Mouse (Mus musculus): ENCODE data around the gene Prdm10. TPM values are rescaled to one million over a fixed set of nuclear protein-coding genes. Genes with fewer than 3 reads are reported as not detected.
A peak's percentile ranks its signal among the peaks of the same experiment; 100 is the strongest.

The Prdm10 gene
- polyA plus RNA-seq, 1 experiment from 2014 or later, result 7.9 TPM

DNA sequence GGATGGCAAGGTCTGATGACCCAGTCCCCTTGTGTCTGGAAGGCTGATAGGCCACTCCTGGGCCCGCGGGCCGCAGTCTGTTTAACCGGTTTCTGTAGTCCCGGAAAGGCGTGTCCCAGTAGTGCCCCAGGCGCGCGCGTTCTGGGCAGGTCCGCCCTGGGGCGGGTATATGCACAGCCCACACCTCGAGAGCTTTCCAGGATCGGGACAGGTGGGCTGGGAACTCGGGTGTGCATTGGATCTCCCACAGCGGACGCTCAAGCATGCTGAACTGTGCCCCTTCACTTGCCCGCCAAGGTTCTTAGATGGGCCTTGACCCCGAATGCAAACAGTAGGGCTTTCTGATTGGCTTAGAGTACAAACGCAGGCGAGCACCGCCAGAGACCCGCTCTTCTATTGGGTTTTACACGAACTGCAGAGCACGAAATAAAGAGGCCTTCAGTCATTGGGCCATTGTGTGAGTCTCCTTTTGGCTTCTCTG is 413 bp upstream of the Prdm10 start:
- ATAC-seq (ENCODE audit: low FRiP score) (peak; percentile 86), DNase-seq (ENCODE audit: low spot score, missing footprints) (peak; percentile 98)
- no peaks in the 10 kb centered on the region for H3K36me3 ChIP-seq (ENCODE audit: control insufficient read depth, insufficient read depth, low read length)
- H3K27me3 ChIP-seq (ENCODE audit: control insufficient read depth, insufficient read depth, low read length), result no peaks in the 10 kb centered on the region
- peak overlapping the region; percentile 99 for H3K9ac ChIP-seq (ENCODE audit: low read length)
- peak overlapping the region; percentile 62 for H3K4me2 ChIP-seq
- peaks cover 17% of the 10 kb centered on the region for H3K4me1 ChIP-seq (ENCODE audit: control insufficient read depth, insufficient read depth, low read length)
- peak overlapping the region; percentile 99 for H3K27ac ChIP-seq (ENCODE audit: low read depth, low read length)
- under 1% methylated on average over 25 of the region's 25 CpGs for WGBS
- H3K9me3 ChIP-seq (ENCODE audit: control insufficient read depth, low read length), result no peaks in the 10 kb centered on the region
- peak overlapping the region; percentile 91 for H3K4me3 ChIP-seq (ENCODE audit: low read depth, low read length)

DNA sequence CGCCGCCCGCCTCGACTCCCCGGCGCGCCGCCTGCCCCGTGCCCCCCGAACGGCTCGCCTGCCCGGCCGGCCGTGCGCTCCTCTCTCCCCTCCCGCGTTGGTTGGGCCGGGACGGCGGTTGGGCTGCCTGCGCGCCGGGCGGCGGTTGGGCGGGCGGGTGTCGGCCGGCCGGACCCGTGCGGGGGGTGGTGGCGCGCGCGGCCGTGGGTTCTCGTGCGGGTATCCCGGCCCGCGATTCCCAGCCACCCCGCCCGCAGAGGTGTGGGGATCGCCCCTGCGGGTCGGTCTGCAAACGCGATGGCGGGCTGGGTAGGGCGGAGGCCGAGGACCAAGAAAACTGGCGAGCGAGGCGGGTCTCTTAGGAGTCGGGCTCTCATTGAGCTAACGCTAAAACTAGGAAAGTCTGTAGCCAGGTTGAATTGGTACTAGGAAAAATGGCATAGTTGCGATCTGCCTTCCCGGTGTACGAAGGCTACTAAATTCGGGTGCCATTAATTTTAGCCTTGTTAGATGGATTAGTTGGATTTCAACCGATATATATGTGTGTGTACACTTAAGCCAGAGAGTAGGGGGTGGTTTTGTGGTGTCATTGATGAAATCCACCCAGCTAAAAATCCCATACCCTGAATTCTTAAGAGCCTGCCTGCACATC is 799 bp downstream of the Prdm10 start:
- peak; percentile 97 for DNase-seq (ENCODE audit: low spot score, missing footprints)
- no peaks in the 10 kb centered on the region for H3K36me3 ChIP-seq (ENCODE audit: control insufficient read depth, insufficient read depth, low read length)
- peak; percentile 55 for ATAC-seq (ENCODE audit: low FRiP score)
- peak overlapping the region; percentile 62 for H3K4me2 ChIP-seq
- WGBS, result 0% methylated on average over 58 of the region's 63 CpGs
- peak overlapping the region; percentile 91 for H3K4me3 ChIP-seq (ENCODE audit: low read depth, low read length)
- peak overlapping the region; percentile 99 for H3K27ac ChIP-seq (ENCODE audit: low read depth, low read length)
- H3K27me3 ChIP-seq (ENCODE audit: control insufficient read depth, insufficient read depth, low read length), result no peaks in the 10 kb centered on the region
- peak overlapping the region; percentile 99 for H3K9ac ChIP-seq (ENCODE audit: low read length)
- no peaks in the 10 kb centered on the region for H3K9me3 ChIP-seq (ENCODE audit: control insufficient read depth, low read length)
- H3K4me1 ChIP-seq (ENCODE audit: control insufficient read depth, insufficient read depth, low read length), result peaks cover 17% of the 10 kb centered on the region

DNA sequence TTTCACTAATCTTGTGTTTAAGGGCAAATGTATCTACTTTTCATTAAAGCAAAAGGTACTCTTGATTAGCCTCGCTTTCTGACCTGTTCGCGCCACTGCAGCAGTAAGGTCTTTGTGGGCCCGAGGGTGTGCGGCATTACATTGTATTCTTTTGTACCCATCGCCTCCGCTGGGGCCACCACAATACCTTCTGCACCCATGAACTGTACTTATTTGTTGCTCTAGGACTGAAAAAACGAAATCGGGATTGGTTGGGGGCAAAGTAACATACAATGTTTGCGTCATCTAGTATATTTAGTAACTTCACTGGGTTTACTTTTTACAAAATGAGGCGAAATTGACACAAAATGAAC is 1.3 kb downstream of the Prdm10 start:
- ATAC-seq (ENCODE audit: low FRiP score), result no peak
- peak overlapping the region; percentile 91 for H3K4me3 ChIP-seq (ENCODE audit: low read depth, low read length)
- H3K9ac ChIP-seq (ENCODE audit: low read length), result peak overlapping the region; percentile 99
- H3K36me3 ChIP-seq (ENCODE audit: control insufficient read depth, insufficient read depth, low read length), result no peaks in the 10 kb centered on the region
- peaks cover 17% of the 10 kb centered on the region for H3K4me1 ChIP-seq (ENCODE audit: control insufficient read depth, insufficient read depth, low read length)
- WGBS, result 5% methylated on average over 11 of the region's 11 CpGs
- DNase-seq (ENCODE audit: low spot score, missing footprints), result peak; percentile 97
- H3K4me2 ChIP-seq, result peak overlapping the region; percentile 62
- H3K9me3 ChIP-seq (ENCODE audit: control insufficient read depth, low read length), result no peaks in the 10 kb centered on the region
- H3K27ac ChIP-seq (ENCODE audit: low read depth, low read length), result peak overlapping the region; percentile 99
- no peaks in the 10 kb centered on the region for H3K27me3 ChIP-seq (ENCODE audit: control insufficient read depth, insufficient read depth, low read length)

DNA sequence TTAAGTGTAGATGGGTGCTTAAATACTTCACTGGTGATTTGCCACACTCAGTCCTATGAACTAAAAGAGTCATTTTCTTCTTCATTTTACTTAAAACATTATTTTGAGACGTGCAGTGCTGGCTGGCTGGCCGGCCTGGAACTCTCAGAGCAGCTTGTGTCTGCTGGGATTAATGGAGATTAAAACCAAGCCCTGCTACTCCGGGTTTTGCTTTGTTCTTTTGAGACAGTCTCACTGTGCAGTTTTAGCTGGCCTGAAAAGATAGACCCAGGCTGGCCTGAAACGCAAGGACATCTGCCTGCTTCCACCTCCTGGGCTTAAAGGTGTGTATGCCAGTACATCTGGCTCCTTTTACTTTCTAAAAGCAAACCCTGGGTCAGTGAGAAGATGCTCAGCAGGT is 2.2 kb downstream of the Prdm10 start:
- Histone ChIP-seq H3K4me3 (ENCODE audit: low read depth, low read length) (peak overlapping the region; percentile 91), H3K4me1 (ENCODE audit: control insufficient read depth, insufficient read depth, low read length) (peaks cover 17% of the 10 kb centered on the region)
- peak; percentile 90 for DNase-seq (ENCODE audit: low spot score, missing footprints)

DNA sequence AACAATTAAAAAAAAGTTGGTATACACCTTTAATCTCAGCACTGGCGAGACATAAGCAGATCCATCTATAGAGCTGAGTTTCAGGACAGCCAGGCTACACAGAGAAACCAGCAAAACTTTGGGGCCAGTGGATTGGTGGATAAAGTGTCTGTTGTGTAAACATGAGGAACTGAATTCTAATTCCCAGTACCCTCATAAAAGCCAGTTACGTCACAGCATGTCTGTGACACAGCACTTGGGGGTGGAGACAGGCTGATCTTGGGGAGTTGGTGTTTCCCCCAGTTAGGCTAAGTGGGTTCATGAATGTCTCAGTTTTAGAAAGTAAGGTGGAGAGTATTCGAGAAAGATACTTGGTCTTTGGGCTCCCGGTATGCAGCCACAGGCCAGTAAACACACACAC is 2.7 kb downstream of the Prdm10 start:
- ATAC-seq (ENCODE audit: low FRiP score) (no peak), DNase-seq (ENCODE audit: low spot score, missing footprints) (peak; percentile 85)
- H3K36me3 ChIP-seq (ENCODE audit: control insufficient read depth, insufficient read depth, low read length), result no peaks in the 10 kb centered on the region
- peaks cover 17% of the 10 kb centered on the region for H3K4me1 ChIP-seq (ENCODE audit: control insufficient read depth, insufficient read depth, low read length)
- peak overlapping the region; percentile 99 for H3K9ac ChIP-seq (ENCODE audit: low read length)
- WGBS, result 74% methylated on average over 4 of the region's 4 CpGs
- H3K4me2 ChIP-seq, result peak overlapping the region; percentile 62; the same call in 1 of the 2 replicates
- no peaks in the 10 kb centered on the region for H3K9me3 ChIP-seq (ENCODE audit: control insufficient read depth, low read length)
- no peaks in the 10 kb centered on the region for H3K27me3 ChIP-seq (ENCODE audit: control insufficient read depth, insufficient read depth, low read length)
- no peak overlapping the region for H3K4me3 ChIP-seq (ENCODE audit: low read depth, low read length)
- peak overlapping the region; percentile 83 for H3K27ac ChIP-seq (ENCODE audit: low read depth, low read length)

More for the DNA sequence above, 2.2 kb downstream of the Prdm10 start:
- Histone ChIP-seq H3K36me3 (ENCODE audit: control insufficient read depth, insufficient read depth, low read length) (no peaks in the 10 kb centered on the region), H3K4me2 (peak overlapping the region; percentile 62), H3K27ac (ENCODE audit: low read depth, low read length) (peak overlapping the region; percentile 83), H3K27me3 (ENCODE audit: control insufficient read depth, insufficient read depth, low read length) (no peaks in the 10 kb centered on the region), H3K9me3 (ENCODE audit: control insufficient read depth, low read length) (no peaks in the 10 kb centered on the region), H3K9ac (ENCODE audit: low read length) (peak overlapping the region; percentile 99)
- 6% methylated on average over 4 of the region's 4 CpGs for WGBS
- ATAC-seq (ENCODE audit: low FRiP score), result no peak

DNA sequence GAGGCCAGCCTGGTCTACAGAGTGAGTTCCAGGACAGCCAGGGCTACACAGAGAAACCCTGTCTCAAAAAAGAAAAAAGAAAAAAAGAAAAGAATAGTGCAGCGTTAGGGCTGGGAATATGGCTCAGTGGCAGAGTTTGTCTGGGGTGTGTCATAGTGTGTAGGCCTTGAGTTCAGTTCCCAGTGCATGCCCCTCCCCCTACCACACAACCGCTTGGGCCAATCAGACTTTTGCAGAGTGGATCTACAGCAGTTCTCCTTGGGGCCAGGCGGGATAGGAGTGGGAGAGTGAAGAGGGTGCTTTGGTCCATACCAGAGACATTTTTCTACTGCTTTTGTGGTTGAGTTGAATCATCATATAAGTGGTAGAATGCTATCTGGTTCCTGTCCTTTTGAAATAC is 3.6 kb downstream of the Prdm10 start:
- Histone ChIP-seq H3K27ac (ENCODE audit: low read depth, low read length) (no peak overlapping the region), H3K27me3 (ENCODE audit: control insufficient read depth, insufficient read depth, low read length) (no peaks in the 10 kb centered on the region), H3K4me1 (ENCODE audit: control insufficient read depth, insufficient read depth, low read length) (peaks cover 17% of the 10 kb centered on the region), H3K9ac (ENCODE audit: low read length) (no peak overlapping the region), H3K36me3 (ENCODE audit: control insufficient read depth, insufficient read depth, low read length) (no peaks in the 10 kb centered on the region), H3K9me3 (ENCODE audit: control insufficient read depth, low read length) (no peaks in the 10 kb centered on the region), H3K4me3 (ENCODE audit: low read depth, low read length) (no peak overlapping the region), H3K4me2 (no peak overlapping the region)
- DNase-seq (ENCODE audit: low spot score, missing footprints) (no peak), ATAC-seq (ENCODE audit: low FRiP score) (no peak)
- 91% methylated on average over 3 of the region's 3 CpGs for WGBS

DNA sequence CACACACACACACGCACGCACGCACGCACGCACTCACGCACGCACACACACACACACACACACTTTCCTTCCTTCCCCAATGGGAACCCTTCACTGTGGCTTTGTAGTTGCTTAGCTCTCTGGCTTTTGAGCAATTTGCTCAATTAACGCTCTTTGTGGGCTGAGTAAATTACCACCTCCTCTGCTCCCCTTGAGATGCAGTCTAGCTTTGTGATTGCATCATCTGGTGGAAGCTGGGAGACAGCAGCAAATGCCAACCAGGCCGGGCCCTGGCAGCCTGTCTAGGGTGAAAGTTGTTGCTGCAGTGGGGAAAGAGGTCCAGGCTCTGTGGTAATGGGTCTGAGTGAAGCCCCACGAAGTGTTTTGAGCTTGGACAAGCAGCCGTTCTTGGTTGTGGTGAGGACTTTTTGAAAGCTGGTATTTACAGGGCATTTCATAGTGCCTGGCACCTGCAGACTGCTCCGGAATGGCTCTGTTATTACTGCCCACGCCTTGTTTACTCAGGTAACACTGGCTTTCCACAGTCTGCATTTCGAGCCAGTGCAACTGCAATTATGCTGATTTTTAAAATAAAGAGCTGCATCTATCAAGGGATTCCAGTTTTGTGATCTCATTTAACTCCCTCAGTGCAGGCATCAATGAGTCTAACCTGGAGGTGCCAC is 10.0 kb downstream of the Prdm10 start:
- Histone ChIP-seq H3K4me1 (ENCODE audit: control insufficient read depth, insufficient read depth, low read length) (no peaks in the 10 kb centered on the region), H3K27me3 (ENCODE audit: control insufficient read depth, insufficient read depth, low read length) (no peaks in the 10 kb centered on the region), H3K27ac (ENCODE audit: low read depth, low read length) (no peak overlapping the region), H3K36me3 (ENCODE audit: control insufficient read depth, insufficient read depth, low read length) (no peaks in the 10 kb centered on the region), H3K9ac (ENCODE audit: low read length) (no peak overlapping the region), H3K4me2 (no peak overlapping the region), H3K4me3 (ENCODE audit: low read depth, low read length) (no peak overlapping the region), H3K9me3 (ENCODE audit: control insufficient read depth, low read length) (no peaks in the 10 kb centered on the region)
- WGBS, result 89% methylated on average over 14 of the region's 14 CpGs
- no peak for ATAC-seq (ENCODE audit: low FRiP score)
- DNase-seq (ENCODE audit: low spot score, missing footprints), result no peak

DNA sequence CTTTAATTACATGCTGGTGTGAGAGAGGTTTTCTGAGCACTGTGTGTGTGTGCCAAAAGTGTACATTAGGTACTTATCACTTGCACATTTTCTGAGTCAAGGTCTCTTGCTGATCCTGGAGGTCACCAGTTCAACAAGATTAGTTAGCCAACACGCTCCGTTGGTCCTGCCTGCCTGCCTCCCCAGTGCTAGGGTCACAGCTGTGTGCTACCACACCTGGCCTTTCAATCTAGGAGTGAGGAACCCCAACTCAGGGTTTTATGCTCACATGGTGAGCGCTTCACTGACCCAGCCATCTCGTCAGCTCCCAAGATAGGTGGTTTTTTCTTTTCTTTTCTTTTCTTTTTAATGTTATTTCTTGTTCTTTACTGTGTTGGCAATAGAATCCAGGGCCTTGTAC is 11.6 kb downstream of the Prdm10 start:
- H3K27me3 ChIP-seq (ENCODE audit: control insufficient read depth, insufficient read depth, low read length), result no peaks in the 10 kb centered on the region
- H3K4me3 ChIP-seq (ENCODE audit: low read depth, low read length), result no peak overlapping the region
- no peaks in the 10 kb centered on the region for H3K9me3 ChIP-seq (ENCODE audit: control insufficient read depth, low read length)
- no peaks in the 10 kb centered on the region for H3K36me3 ChIP-seq (ENCODE audit: control insufficient read depth, insufficient read depth, low read length)
- no peaks in the 10 kb centered on the region for H3K4me1 ChIP-seq (ENCODE audit: control insufficient read depth, insufficient read depth, low read length)
- H3K9ac ChIP-seq (ENCODE audit: low read length), result no peak overlapping the region
- no peak overlapping the region for H3K4me2 ChIP-seq
- no peak overlapping the region for H3K27ac ChIP-seq (ENCODE audit: low read depth, low read length)
- 68% methylated on average over 4 of the region's 4 CpGs for WGBS
- ATAC-seq (ENCODE audit: low FRiP score) (no peak), DNase-seq (ENCODE audit: low spot score, missing footprints) (no peak)

DNA sequence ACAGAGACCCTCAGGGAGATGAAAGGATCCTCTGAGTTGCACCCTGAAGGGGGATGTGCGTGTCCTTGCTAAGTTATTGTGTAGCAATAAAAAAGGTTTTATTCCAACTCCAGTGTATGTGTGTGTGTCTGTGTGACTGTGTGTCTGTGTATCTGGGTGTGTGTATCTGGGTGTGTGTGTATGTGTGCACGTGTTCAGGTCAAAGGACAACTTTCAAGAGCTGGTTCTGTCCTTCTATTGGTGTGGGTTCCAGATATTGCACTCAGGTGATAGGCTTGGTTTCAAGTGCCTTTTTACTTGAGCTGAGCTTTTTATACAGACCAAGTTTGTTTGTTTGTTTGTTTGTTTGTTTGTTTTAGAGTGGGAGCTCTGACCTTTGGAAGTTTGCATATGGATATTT is 12.9 kb downstream of the Prdm10 start:
- no peaks in the 10 kb centered on the region for H3K4me1 ChIP-seq (ENCODE audit: control insufficient read depth, insufficient read depth, low read length)
- ATAC-seq (ENCODE audit: low FRiP score) (no peak), DNase-seq (ENCODE audit: low spot score, missing footprints) (no peak)
- H3K36me3 ChIP-seq (ENCODE audit: control insufficient read depth, insufficient read depth, low read length), result no peaks in the 10 kb centered on the region
- no peak overlapping the region for H3K27ac ChIP-seq (ENCODE audit: low read depth, low read length)
- no peak overlapping the region for H3K9ac ChIP-seq (ENCODE audit: low read length)
- H3K4me3 ChIP-seq (ENCODE audit: low read depth, low read length), result no peak overlapping the region
- no peak overlapping the region for H3K4me2 ChIP-seq
- no peaks in the 10 kb centered on the region for H3K27me3 ChIP-seq (ENCODE audit: control insufficient read depth, insufficient read depth, low read length)
- no peaks in the 10 kb centered on the region for H3K9me3 ChIP-seq (ENCODE audit: control insufficient read depth, low read length)
- 85% methylated on average over 2 of the region's 2 CpGs for WGBS

All from midbrain, embryonic 11.5 days (tissue).